Mouse (Mus musculus) midbrain, embryonic 11.5 days (tissue): ENCODE measurements around the gene Vash2. TPM values are rescaled to one million over a fixed set of nuclear protein-coding genes. Genes with fewer than 3 reads are reported as not detected.

ENCODE experiments used
- ATAC-seq: fragments of 200-750 bp; cut with Nextera tagmentation; 2 replicates; pipeline ENCODE4 v1.8.0; 2017; ENCODE audit warnings: moderate TSS enrichment, moderate library complexity; ENCODE audit not compliant: low FRiP score
- DNase-seq: peaks from one replicate; pipeline ENCODE4 v3.0.0; 2015; ENCODE audit warnings: low spot score; ENCODE audit errors: missing footprints
- H3K27ac ChIP-seq: fragments of 300-500 bp; sonication (generic); 2 replicates; pipeline ENCODE4 v1.5.1; 2014; ENCODE audit warnings: low read depth, low read length
- H3K27me3 ChIP-seq: fragments of 300-500 bp; sonication (generic); 2 replicates; pipeline ENCODE4 v1.6.1; 2014; ENCODE audit warnings: mild to moderate bottlenecking, low read length, moderate library complexity, mixed read lengths; ENCODE audit not compliant: control insufficient read depth, insufficient read depth
- H3K36me3 ChIP-seq: fragments of 300-500 bp; sonication (generic); 2 replicates; pipeline ENCODE4 v1.6.1; 2014; ENCODE audit warnings: mild to moderate bottlenecking, low read length, moderate library complexity, mixed read lengths; ENCODE audit not compliant: control insufficient read depth, insufficient read depth
- H3K4me1 ChIP-seq: fragments of 300-500 bp; sonication (generic); 2 replicates; pipeline ENCODE4 v1.6.1; 2014; ENCODE audit warnings: low read length; ENCODE audit not compliant: control insufficient read depth, insufficient read depth
- H3K4me2 ChIP-seq: fragments of 300-500 bp; sonication (generic); 2 replicates; pipeline ENCODE4 v1.6.1; 2014; ENCODE audit warnings: mild to moderate bottlenecking, moderate library complexity
- H3K4me3 ChIP-seq: fragments of 300-500 bp; sonication (generic); 2 replicates; pipeline ENCODE4 v1.5.1; 2014; ENCODE audit warnings: low read depth, low read length
- H3K9ac ChIP-seq: fragments of 300-500 bp; sonication (generic); 2 replicates; pipeline ENCODE4 v1.6.1; 2014; ENCODE audit warnings: low read length
- H3K9me3 ChIP-seq: fragments of 300-500 bp; sonication (generic); 2 replicates; pipeline ENCODE4 v1.6.1; 2016; ENCODE audit warnings: low read length; ENCODE audit not compliant: control insufficient read depth
- WGBS: fragments of 180-500 bp; shearing (Covaris S2); extraction: QIAGEN DNeasy Blood & Tissue Kit; methylation state at CpG from one replicate; pipeline ENCODE4 v1.1.7; 2014; 5-methylcytosine and 5-hydroxymethylcytosine counted together
- polyA plus RNA-seq: library from polyadenylated mRNA; unstranded; fragments of >200 nt; fragmentation: Nextera tagmentation; extraction: Ambion mirVana; gene quantifications from 2 replicates; pipeline ENCODE4 v1.2.1, GENCODE M21; 2014

The Vash2 gene
- polyA plus RNA-seq, 1 experiment from 2014 or later = 52.8 TPM

GRCm38 (mm10) chr1:191014271-191014670, 35.2 kb upstream of the Vash2 start:
- DNase-seq (no peak), ATAC-seq (no peak)
- Histone ChIP-seq H3K4me1 (no peaks in the 10 kb centered on the region), H3K27ac (no peak overlapping the region), H3K4me3 (no peak overlapping the region), H3K4me2 (no peak overlapping the region), H3K36me3 (peaks cover 1% of the 10 kb centered on the region), H3K27me3 (no peaks in the 10 kb centered on the region), H3K9ac (no peak overlapping the region), H3K9me3 (no peaks in the 10 kb centered on the region)
- 93% methylated on average over 3 of the region's 3 CpGs for WGBS

- Histone ChIP-seq H3K27ac (no peak overlapping the region), H3K9me3 (no peaks in the 10 kb centered on the region), H3K27me3 (no peaks in the 10 kb centered on the region), H3K4me3 (no peak overlapping the region), H3K4me1 (no peaks in the 10 kb centered on the region), H3K9ac (no peak overlapping the region), H3K4me2 (no peak overlapping the region), H3K36me3 (peaks cover 13% of the 10 kb centered on the region; the same call in 1 of the 2 replicates)
- whole genome bisulfite sequencing = 98% methylated on average over 5 of the region's 5 CpGs
- ATAC-seq = no peak
- no peak for DNase-seq
These were observed 29.6 kb upstream of the Vash2 start for GRCm38 (mm10) chr1:191008707-191009106.

DNA sequence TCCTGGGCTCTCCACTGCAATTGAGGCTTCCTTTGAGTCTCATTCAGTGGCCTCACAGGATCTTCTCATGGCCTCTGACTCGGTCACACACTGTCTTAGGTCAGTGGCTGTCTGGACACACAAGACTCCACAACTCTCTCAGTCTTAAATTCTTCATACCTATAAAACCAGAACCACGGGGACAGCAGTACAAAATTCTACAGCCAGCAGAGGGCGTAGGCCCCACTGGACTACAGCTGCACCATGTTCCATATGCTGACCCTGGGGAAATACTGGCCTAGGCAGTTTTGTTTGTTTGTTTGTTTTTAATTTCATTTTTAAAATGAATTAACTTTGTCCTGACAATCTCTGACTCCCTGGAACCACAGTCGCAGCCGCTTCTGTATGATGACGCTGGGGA, 23.1 kb upstream of the Vash2 start:
- H3K4me2 ChIP-seq = no peak overlapping the region
- H3K27ac ChIP-seq = no peak overlapping the region
- no peak for ATAC-seq
- H3K9me3 ChIP-seq = no peaks in the 10 kb centered on the region; the same call in 1 of the 2 replicates
- H3K9ac ChIP-seq = no peak overlapping the region
- WGBS = 62% methylated on average over 6 of the region's 6 CpGs
- no peaks in the 10 kb centered on the region for H3K4me1 ChIP-seq
- no peaks in the 10 kb centered on the region for H3K27me3 ChIP-seq
- H3K36me3 ChIP-seq = peaks cover 3% of the 10 kb centered on the region; the same call in 1 of the 2 replicates
- H3K4me3 ChIP-seq = no peak overlapping the region
- DNase-seq = no peak

DNA sequence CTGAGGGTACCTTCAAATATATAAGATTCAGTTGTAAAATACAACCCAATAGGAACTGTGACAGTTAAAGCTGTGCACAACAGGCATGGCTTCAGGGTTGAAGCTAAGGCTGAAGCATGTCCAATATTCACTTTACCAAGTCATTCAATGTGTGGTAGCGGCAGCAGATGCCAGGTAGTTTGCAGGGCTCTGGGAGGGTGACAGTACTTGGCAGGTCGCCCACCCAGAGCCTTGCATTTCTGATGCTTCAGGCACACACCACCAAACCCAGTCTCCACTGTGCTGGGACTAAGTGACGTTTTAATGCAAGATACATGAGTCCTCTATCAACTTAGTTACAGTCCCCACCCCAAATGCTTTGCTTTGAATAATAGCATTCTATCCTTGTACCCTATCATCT, 21.6 kb upstream of the Vash2 start:
- Histone ChIP-seq H3K27ac (no peak overlapping the region), H3K4me1 (no peaks in the 10 kb centered on the region), H3K27me3 (no peaks in the 10 kb centered on the region), H3K4me3 (no peak overlapping the region), H3K4me2 (no peak overlapping the region), H3K9ac (no peak overlapping the region), H3K9me3 (no peaks in the 10 kb centered on the region; the same call in 1 of the 2 replicates), H3K36me3 (peaks cover 3% of the 10 kb centered on the region; the same call in 1 of the 2 replicates)
- ATAC-seq (no peak), DNase-seq (no peak)
- WGBS = 78% methylated on average over 3 of the region's 3 CpGs

DNA sequence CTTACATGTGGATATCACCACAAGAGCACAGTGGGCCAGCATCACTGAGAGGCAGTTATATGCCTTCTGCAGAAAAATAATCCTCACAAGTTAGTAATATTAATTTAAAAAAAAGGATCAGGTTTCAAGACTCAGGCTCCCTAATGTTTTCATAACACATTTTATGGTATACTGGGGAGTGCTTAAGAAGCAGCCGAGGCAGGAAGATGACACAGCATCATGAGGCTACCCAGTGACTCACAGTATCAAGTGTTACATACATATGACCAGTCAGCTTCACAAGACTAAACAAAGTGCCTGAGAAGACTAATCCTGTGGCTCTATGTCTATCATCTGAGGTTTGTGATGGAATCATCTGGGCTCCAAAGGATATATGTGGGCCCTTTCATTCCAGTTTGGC, 18.9 kb upstream of the Vash2 start:
- WGBS = 74% methylated on average over 1 of the region's 1 CpGs
- Histone ChIP-seq H3K4me1 (no peaks in the 10 kb centered on the region), H3K9me3 (no peaks in the 10 kb centered on the region; the same call in 1 of the 2 replicates), H3K27me3 (no peaks in the 10 kb centered on the region), H3K36me3 (no peaks in the 10 kb centered on the region), H3K9ac (no peak overlapping the region), H3K27ac (no peak overlapping the region), H3K4me2 (no peak overlapping the region), H3K4me3 (no peak overlapping the region)
- no peak for ATAC-seq
- no peak for DNase-seq

GRCm38 (mm10) chr1:190996346-190996877, 17.3 kb upstream of the Vash2 start:
- no peaks in the 10 kb centered on the region; the same call in 1 of the 2 replicates for H3K9me3 ChIP-seq
- H3K4me3 ChIP-seq = no peak overlapping the region
- no peaks in the 10 kb centered on the region for H3K4me1 ChIP-seq
- 75% methylated on average over 6 of the region's 6 CpGs for WGBS
- H3K27me3 ChIP-seq = no peaks in the 10 kb centered on the region
- H3K36me3 ChIP-seq = no peaks in the 10 kb centered on the region
- no peak for DNase-seq
- H3K27ac ChIP-seq = no peak overlapping the region
- H3K4me2 ChIP-seq = no peak overlapping the region
- H3K9ac ChIP-seq = no peak overlapping the region
- no peak for ATAC-seq

DNA sequence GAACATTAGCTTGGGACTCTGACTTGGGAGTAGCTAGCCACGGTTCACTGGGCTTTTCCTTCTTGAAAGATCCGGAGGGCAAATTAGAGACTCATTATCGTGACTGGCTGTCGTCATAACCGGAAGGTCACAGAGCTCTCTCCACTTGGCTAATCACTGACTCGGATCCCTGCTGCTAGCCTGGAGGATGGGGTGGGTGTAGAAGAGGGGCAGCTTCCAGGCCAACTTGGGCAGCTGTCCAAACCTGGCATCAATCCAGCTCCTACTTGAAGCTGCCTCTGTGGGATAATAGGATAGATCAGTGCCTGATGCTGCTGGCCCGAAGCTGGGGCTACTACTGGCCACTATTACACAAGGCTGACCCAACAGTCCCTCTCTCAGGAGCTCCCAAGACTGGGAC, 16.5 kb upstream of the Vash2 start:
- H3K9me3 ChIP-seq = no peaks in the 10 kb centered on the region; the same call in 1 of the 2 replicates
- DNase-seq = no peak
- H3K4me2 ChIP-seq = no peak overlapping the region
- H3K4me1 ChIP-seq = no peaks in the 10 kb centered on the region
- H3K27me3 ChIP-seq = no peaks in the 10 kb centered on the region
- H3K4me3 ChIP-seq = no peak overlapping the region
- no peaks in the 10 kb centered on the region for H3K36me3 ChIP-seq
- H3K9ac ChIP-seq = no peak overlapping the region
- H3K27ac ChIP-seq = no peak overlapping the region
- ATAC-seq = no peak
- 77% methylated on average over 7 of the region's 7 CpGs for WGBS

- Histone ChIP-seq H3K27me3 (no peaks in the 10 kb centered on the region), H3K4me1 (no peaks in the 10 kb centered on the region), H3K9me3 (no peaks in the 10 kb centered on the region), H3K36me3 (no peaks in the 10 kb centered on the region), H3K9ac (no peak overlapping the region), H3K27ac (no peak overlapping the region), H3K4me3 (no peak overlapping the region), H3K4me2 (no peak overlapping the region)
- no peak for DNase-seq
- no peak for ATAC-seq
- 81% methylated on average over 9 of the region's 9 CpGs for WGBS
These were observed 10.5 kb upstream of the Vash2 start for GRCm38 (mm10) chr1:190989437-190990082.

GRCm38 (mm10) chr1:190981412-190981811, 2.3 kb upstream of the Vash2 start:
- H3K4me2 ChIP-seq = no peak overlapping the region
- H3K9ac ChIP-seq = no peak overlapping the region
- ATAC-seq (no peak), DNase-seq (no peak)
- peaks cover 16% of the 10 kb centered on the region for H3K4me1 ChIP-seq
- no peak overlapping the region for H3K4me3 ChIP-seq
- no peaks in the 10 kb centered on the region for H3K9me3 ChIP-seq
- WGBS = 85% methylated on average over 4 of the region's 4 CpGs
- H3K36me3 ChIP-seq = no peaks in the 10 kb centered on the region
- H3K27me3 ChIP-seq = no peaks in the 10 kb centered on the region
- no peak overlapping the region for H3K27ac ChIP-seq
